Mouse (Mus musculus): ENCODE data around the gene Grasp. TPM values are rescaled to one million over a fixed set of nuclear protein-coding genes. Genes with fewer than 3 reads are reported as not detected.
A peak's percentile ranks its signal among the peaks of the same experiment; 100 is the strongest.

The Grasp gene
- 6.9 and 7.9 TPM in 2 replicates for polyA plus RNA-seq (2015; fragmentation: Nextera tagmentation; extraction: Ambion mirVana)

DNA sequence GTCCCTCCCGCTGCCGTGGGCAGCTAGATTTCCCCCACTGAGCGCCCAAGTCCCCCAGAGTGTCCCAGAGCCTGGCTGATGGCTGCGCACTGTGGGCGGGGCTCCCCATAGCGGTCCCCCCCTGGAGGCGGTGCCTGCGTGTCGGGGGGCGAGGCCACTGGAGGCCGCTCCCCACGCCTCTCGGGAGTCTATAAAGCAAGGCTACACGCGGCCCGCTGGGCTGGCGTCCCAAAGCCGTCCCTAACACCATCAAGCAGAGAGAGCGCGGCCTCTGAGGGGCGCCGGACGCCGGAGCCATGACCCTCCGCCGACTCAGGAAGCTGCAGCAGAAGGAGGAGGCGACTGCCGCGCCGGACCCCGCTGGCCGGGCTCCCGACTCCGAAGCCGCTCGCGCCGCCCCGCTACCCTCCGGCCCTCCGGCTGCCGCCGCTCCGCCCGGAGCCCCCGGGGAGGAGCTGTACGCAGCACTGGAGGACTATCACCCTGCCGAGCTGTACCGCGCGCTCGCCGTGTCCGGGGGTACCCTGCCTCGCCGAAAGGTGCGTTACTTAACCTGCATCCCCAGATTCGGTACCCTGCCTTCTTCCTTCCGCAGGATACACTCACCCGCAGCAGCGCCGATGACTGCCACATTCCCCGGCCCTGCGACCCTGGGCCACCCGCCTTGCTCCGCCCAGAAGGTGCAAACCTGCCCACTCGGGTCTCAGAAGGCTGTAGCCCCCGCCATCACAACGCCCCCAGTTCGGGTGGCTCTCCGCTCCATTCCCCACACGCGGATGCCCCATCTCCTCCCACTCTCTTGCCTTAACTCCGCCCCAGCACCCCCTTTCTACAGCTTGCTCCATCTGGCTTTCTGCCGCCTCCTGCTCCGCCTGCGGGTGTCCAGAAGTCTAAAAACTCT lies at the start of gene Grasp:
Grasp (plus strand) TSS at position 183 of the 901 bp plus-strand sequence.
- ATAC-seq (ENCODE audit: borderline replicate concordance, extremely low read depth, low FRiP score, low TSS enrichment): peak; percentile 92
- Histone ChIP-seq H3K9ac (peak within 1 kb of the TSS; percentile 82), H3K4me1 (peaks cover 75% of the 10 kb centered on the region), H3K4me2 (peak within 1 kb of the TSS; percentile 79), H3K27ac (peak within 1 kb of the TSS; percentile 91), H3K9me3 (no peaks in the 10 kb centered on the region), H3K36me3 (peaks cover 8% of the 10 kb centered on the region; the same call in 1 of the 2 replicates), H3K4me3 (peak within 1 kb of the TSS; percentile 78), H3K27me3 (0 out of 2 replicates have a peak, but pooled peaks cover 6% of the 10 kb centered on the region)
- WGBS: 2% methylated on average over 77 of the region's 77 CpGs

DNA sequence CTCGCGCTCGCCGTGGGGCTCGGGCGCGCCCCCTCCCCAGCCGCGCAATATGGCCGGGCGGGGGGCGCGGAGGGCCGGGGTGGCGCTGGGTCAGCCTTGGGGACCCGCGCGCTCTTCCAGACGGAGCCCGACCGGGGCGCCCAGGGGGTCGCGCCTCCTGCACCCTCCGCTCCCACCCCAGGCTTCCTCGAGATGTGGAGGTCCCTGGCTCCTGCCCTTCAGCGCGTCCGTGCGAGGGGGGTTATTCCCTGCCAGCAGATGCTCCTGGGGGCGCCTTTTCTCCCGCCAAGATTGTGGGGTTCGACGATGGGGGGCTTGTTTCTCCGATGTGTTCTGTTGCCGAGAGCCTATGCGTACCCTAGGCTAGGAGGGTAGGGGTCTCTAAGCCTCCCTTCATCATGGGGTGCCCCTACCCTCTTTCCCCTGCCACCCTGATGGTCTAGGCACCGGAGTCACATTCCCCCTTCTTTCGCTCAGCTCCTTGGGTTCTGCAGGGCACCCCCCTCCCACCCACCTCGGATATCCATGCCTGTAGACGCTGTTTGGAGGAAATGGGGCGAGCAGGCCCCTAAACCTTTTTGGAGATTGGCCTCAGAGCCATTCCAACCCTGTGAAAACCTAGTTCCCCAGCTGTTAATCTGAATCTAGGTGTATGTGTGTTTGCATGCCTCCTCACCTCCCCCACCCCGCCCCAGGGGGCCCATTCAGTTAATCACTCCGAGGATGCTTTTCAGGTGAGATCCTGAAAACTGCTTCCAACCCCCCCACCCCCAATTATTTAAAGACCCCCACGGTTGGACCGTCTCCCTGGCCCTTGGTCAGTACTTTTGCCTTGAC lies 49.5 kb upstream of the Grasp start:
- 1% methylated on average over 37 of the region's 46 CpGs for WGBS
- peak; percentile 41; the same call in 1 of the 2 replicates for ATAC-seq (ENCODE audit: borderline replicate concordance, extremely low read depth, low FRiP score, low TSS enrichment)
- Histone ChIP-seq H3K36me3 (no peaks in the 10 kb centered on the region), H3K27ac (peak overlapping the region; percentile 91), H3K9me3 (no peaks in the 10 kb centered on the region), H3K4me1 (peaks cover 51% of the 10 kb centered on the region), H3K4me3 (peak overlapping the region; percentile 88), H3K27me3 (no peaks in the 10 kb centered on the region), H3K4me2 (peak overlapping the region; percentile 92), H3K9ac (peak overlapping the region; percentile 92)

DNA sequence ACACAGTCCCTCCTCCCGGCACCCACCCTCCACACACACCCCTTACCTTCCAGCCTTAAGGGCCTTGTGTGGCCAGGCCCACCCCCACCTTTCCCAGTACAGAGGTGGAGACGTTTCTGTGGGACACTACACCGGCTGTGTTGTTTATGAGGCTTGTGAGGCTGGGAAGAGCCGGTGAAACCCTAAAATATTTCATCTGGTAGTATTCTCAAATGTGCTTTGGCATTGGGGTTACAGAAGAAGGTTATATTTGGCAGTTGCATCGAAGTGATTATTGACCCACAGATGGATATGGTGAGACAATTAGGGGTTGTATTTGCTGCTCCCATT lies 48.9 kb upstream of the Grasp start:
- Histone ChIP-seq H3K4me3 (peak overlapping the region; percentile 88), H3K4me2 (peak overlapping the region; percentile 92), H3K27me3 (no peaks in the 10 kb centered on the region), H3K4me1 (peaks cover 53% of the 10 kb centered on the region), H3K9me3 (no peaks in the 10 kb centered on the region), H3K36me3 (no peaks in the 10 kb centered on the region), H3K27ac (no peak overlapping the region), H3K9ac (peak overlapping the region; percentile 92)
- ATAC-seq (ENCODE audit: borderline replicate concordance, extremely low read depth, low FRiP score, low TSS enrichment): no peak
- WGBS: 8% methylated on average over 5 of the region's 5 CpGs

DNA sequence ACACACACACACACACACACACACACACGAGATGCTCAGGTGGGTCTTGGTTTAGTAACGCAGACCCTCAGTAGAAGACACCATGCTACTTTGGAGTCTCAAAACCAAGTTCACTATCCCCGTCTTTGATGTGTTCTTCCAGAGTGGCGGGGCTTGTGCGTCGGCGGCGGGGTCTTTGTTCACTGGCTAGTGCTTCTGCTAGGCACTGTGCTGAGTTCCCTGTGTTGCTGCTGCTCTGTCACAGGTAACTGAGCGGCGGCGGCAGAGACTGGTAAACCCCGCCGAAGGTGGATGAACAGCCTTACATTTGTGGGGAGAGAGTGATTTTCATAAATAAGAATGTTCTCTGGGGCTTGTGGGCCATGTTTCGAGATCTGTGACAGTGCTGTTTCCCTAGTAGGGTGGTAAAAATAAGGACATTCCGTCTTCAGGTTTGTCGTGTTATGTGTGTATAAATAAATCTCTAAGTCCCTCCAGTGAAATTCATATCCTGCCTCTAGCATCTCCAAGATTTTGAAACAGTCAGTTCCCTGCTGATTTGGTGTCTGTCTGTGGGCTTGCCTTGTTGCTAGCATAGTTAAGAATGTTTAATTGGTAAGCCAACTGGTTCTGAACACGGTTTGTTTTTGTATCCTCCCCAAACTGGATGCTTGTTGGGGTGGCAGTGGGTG lies 48.2 kb upstream of the Grasp start:
- no peak for ATAC-seq (ENCODE audit: borderline replicate concordance, extremely low read depth, low FRiP score, low TSS enrichment)
- Histone ChIP-seq H3K9me3 (no peaks in the 10 kb centered on the region), H3K27me3 (no peaks in the 10 kb centered on the region), H3K9ac (peak overlapping the region; percentile 92; the same call in 1 of the 2 replicates), H3K4me3 (peak overlapping the region; percentile 88), H3K27ac (no peak overlapping the region), H3K4me1 (peaks cover 59% of the 10 kb centered on the region), H3K4me2 (peak overlapping the region; percentile 92), H3K36me3 (no peaks in the 10 kb centered on the region)
- WGBS: 25% methylated on average over 17 of the region's 17 CpGs

DNA sequence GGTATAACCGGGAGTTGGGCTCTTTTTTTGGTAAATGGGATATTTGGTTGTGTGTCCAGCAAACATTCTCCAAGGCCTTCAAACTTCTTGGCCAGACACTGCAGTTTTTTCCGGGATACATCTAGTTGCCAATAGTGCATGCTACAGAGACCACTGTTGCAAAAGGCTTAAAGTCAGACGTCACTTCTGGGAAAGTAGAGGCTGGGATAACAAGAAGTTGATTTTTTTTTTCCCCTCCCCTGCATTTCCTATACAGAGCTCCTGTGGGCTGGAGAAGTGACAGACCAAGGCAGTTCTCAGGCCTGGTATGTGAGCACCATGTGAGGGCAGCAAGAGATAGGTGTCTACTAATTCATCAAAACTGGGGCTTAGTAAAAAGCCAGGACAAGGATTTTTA lies 47.7 kb upstream of the Grasp start:
- Histone ChIP-seq H3K9me3 (no peaks in the 10 kb centered on the region), H3K4me1 (peaks cover 65% of the 10 kb centered on the region), H3K36me3 (no peaks in the 10 kb centered on the region), H3K9ac (no peak overlapping the region), H3K27ac (0 out of 2 replicates have a peak overlapping the region, but pooled peaks have one; percentile 11), H3K27me3 (no peaks in the 10 kb centered on the region), H3K4me3 (no peak overlapping the region), H3K4me2 (peak overlapping the region; percentile 92)
- no peak for ATAC-seq (ENCODE audit: borderline replicate concordance, extremely low read depth, low FRiP score, low TSS enrichment)
- WGBS: 36% methylated on average over 3 of the region's 3 CpGs

GRCm38 (mm10) chr15:101176795-101177691 lies 46.9 kb upstream of the Grasp start:
- Histone ChIP-seq H3K4me3 (no peak overlapping the region), H3K9me3 (no peaks in the 10 kb centered on the region), H3K27me3 (no peaks in the 10 kb centered on the region), H3K4me2 (peak overlapping the region; percentile 5; the same call in 1 of the 2 replicates), H3K9ac (no peak overlapping the region), H3K4me1 (peaks cover 71% of the 10 kb centered on the region), H3K27ac (0 out of 2 replicates have a peak overlapping the region, but pooled peaks have one; percentile 11), H3K36me3 (no peaks in the 10 kb centered on the region)
- WGBS: 59% methylated on average over 8 of the region's 8 CpGs
- ATAC-seq (ENCODE audit: borderline replicate concordance, extremely low read depth, low FRiP score, low TSS enrichment): no peak

- peaks cover 3% of the 10 kb centered on the region; the same call in 1 of the 2 replicates for H3K36me3 ChIP-seq
- 55% methylated on average over 15 of the region's 15 CpGs for WGBS
- no peak overlapping the region for H3K4me2 ChIP-seq
- H3K9me3 ChIP-seq: no peaks in the 10 kb centered on the region
- no peaks in the 10 kb centered on the region for H3K27me3 ChIP-seq
- H3K4me1 ChIP-seq: peaks cover 78% of the 10 kb centered on the region
- no peak for ATAC-seq (ENCODE audit: borderline replicate concordance, extremely low read depth, low FRiP score, low TSS enrichment)
- peak overlapping the region; percentile 35; the same call in 1 of the 2 replicates for H3K27ac ChIP-seq
- no peak overlapping the region for H3K9ac ChIP-seq
- H3K4me3 ChIP-seq: no peak overlapping the region
Measured at GRCm38 (mm10) chr15:101180363-101181105, 43.5 kb upstream of the Grasp start.

DNA sequence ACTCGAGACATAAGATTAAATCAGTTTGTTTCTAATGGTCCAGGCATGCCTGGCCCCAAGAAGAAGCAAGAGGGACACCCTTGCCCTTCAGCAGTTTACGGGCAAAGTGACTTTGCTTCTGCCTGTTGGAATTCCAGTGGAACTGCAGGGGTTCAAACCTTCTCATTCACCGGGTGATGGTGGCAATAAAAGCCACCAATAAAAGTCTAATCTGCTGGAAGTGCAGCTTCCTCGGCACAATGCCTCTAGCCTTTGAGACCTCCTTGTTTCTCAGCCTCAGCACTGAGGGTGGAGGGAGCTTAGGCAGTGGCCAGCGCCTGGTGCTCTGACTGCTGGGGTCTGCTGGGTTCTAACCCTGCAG lies 42.9 kb upstream of the Grasp start:
- Histone ChIP-seq H3K9ac (no peak overlapping the region), H3K27me3 (no peaks in the 10 kb centered on the region), H3K4me3 (no peak overlapping the region), H3K4me1 (peaks cover 73% of the 10 kb centered on the region), H3K27ac (peak overlapping the region; percentile 35; the same call in 1 of the 2 replicates), H3K4me2 (no peak overlapping the region), H3K9me3 (no peaks in the 10 kb centered on the region), H3K36me3 (peaks cover 5% of the 10 kb centered on the region; the same call in 1 of the 2 replicates)
- no peak for ATAC-seq (ENCODE audit: borderline replicate concordance, extremely low read depth, low FRiP score, low TSS enrichment)
- 41% methylated on average over 5 of the region's 5 CpGs for WGBS

GRCm38 (mm10) chr15:101181500-101181899 lies 42.5 kb upstream of the Grasp start:
- Histone ChIP-seq H3K36me3 (peaks cover 5% of the 10 kb centered on the region; the same call in 1 of the 2 replicates), H3K9ac (no peak overlapping the region), H3K9me3 (no peaks in the 10 kb centered on the region), H3K4me3 (no peak overlapping the region), H3K4me1 (peaks cover 69% of the 10 kb centered on the region), H3K27me3 (no peaks in the 10 kb centered on the region), H3K4me2 (no peak overlapping the region), H3K27ac (peak overlapping the region; percentile 35)
- 57% methylated on average over 4 of the region's 4 CpGs for WGBS
- no peak for ATAC-seq (ENCODE audit: borderline replicate concordance, extremely low read depth, low FRiP score, low TSS enrichment)

GRCm38 (mm10) chr15:101182676-101183075 lies 41.3 kb upstream of the Grasp start:
- WGBS: 39% methylated on average over 5 of the region's 5 CpGs
- Histone ChIP-seq H3K4me1 (peaks cover 59% of the 10 kb centered on the region), H3K9me3 (no peaks in the 10 kb centered on the region), H3K4me3 (no peak overlapping the region), H3K27me3 (no peaks in the 10 kb centered on the region), H3K27ac (peak overlapping the region; percentile 82), H3K36me3 (peaks cover 5% of the 10 kb centered on the region; the same call in 1 of the 2 replicates), H3K4me2 (no peak overlapping the region; the same call in 1 of the 2 replicates), H3K9ac (no peak overlapping the region)
- peak; percentile 37 for ATAC-seq (ENCODE audit: borderline replicate concordance, extremely low read depth, low FRiP score, low TSS enrichment)

Measured in lung, embryonic 15.5 days (tissue).